Mouse (Mus musculus): ENCODE data around the gene Aff3. TPM values are rescaled to one million over a fixed set of nuclear protein-coding genes. Genes with fewer than 3 reads are reported as not detected.

The Aff3 gene
- polyA plus RNA-seq, 1 experiment from 2014 or later: 33.1 TPM

- Histone ChIP-seq H3K9me3 (replicated peaks) (no peaks in the 10 kb centered on the region), H3K36me3 (no peaks in the 10 kb centered on the region), H3K4me1 (no peaks in the 10 kb centered on the region), H3K4me3 (replicated peaks) (no peak overlapping the region), H3K27me3 (replicated peaks) (no peaks in the 10 kb centered on the region), H3K9ac (replicated peaks) (no peak overlapping the region), H3K27ac (replicated peaks) (no peak overlapping the region), H3K4me2 (no peak overlapping the region)
- 91% methylated on average over 5 of the region's 5 CpGs for WGBS
- ATAC-seq (ENCODE audit: low FRiP score): no peak
These were observed 514.7 kb downstream of the Aff3 start for GRCm38 (mm10) chr1:38150086-38150485.

GRCm38 (mm10) chr1:38146008-38146407 is 518.7 kb downstream of the Aff3 start:
- no peaks in the 10 kb centered on the region for H3K36me3 ChIP-seq
- H3K4me1 ChIP-seq: no peaks in the 10 kb centered on the region
- WGBS: 91% methylated on average over 4 of the region's 4 CpGs
- H3K27ac ChIP-seq (replicated peaks): no peak overlapping the region
- no peaks in the 10 kb centered on the region for H3K9me3 ChIP-seq (replicated peaks)
- no peak for ATAC-seq (ENCODE audit: low FRiP score)
- no peak overlapping the region for H3K4me3 ChIP-seq (replicated peaks)
- H3K9ac ChIP-seq (replicated peaks): no peak overlapping the region
- H3K4me2 ChIP-seq: no peak overlapping the region
- no peaks in the 10 kb centered on the region for H3K27me3 ChIP-seq (replicated peaks)

GRCm38 (mm10) chr1:38141371-38141770 is 523.4 kb downstream of the Aff3 start:
- 83% methylated on average over 1 of the region's 1 CpGs for WGBS
- Histone ChIP-seq H3K4me3 (replicated peaks) (no peak overlapping the region), H3K4me2 (no peak overlapping the region), H3K9me3 (replicated peaks) (no peaks in the 10 kb centered on the region), H3K9ac (replicated peaks) (no peak overlapping the region), H3K27ac (replicated peaks) (no peak overlapping the region), H3K27me3 (replicated peaks) (no peaks in the 10 kb centered on the region), H3K4me1 (no peaks in the 10 kb centered on the region), H3K36me3 (no peaks in the 10 kb centered on the region)
- no peak for ATAC-seq (ENCODE audit: low FRiP score)

GRCm38 (mm10) chr1:38140911-38141310 is 523.8 kb downstream of the Aff3 start:
- no peak overlapping the region for H3K27ac ChIP-seq (replicated peaks)
- ATAC-seq (ENCODE audit: low FRiP score): no peak
- H3K9ac ChIP-seq (replicated peaks): no peak overlapping the region
- H3K4me2 ChIP-seq: no peak overlapping the region
- H3K36me3 ChIP-seq: no peaks in the 10 kb centered on the region
- 84% methylated on average over 2 of the region's 2 CpGs for WGBS
- H3K4me1 ChIP-seq: no peaks in the 10 kb centered on the region
- no peaks in the 10 kb centered on the region for H3K27me3 ChIP-seq (replicated peaks)
- no peak overlapping the region for H3K4me3 ChIP-seq (replicated peaks)
- H3K9me3 ChIP-seq (replicated peaks): no peaks in the 10 kb centered on the region

- H3K27ac ChIP-seq (replicated peaks): no peak overlapping the region
- WGBS: 92% methylated on average over 2 of the region's 2 CpGs
- no peak for ATAC-seq (ENCODE audit: low FRiP score)
These were observed 525.4 kb downstream of the Aff3 start for GRCm38 (mm10) chr1:38139396-38139795.

GRCm38 (mm10) chr1:38132942-38133341 is 531.8 kb downstream of the Aff3 start:
- H3K4me2 ChIP-seq: no peak overlapping the region
- WGBS: 74% methylated on average over 6 of the region's 6 CpGs
- no peak for ATAC-seq (ENCODE audit: low FRiP score)
- no peak overlapping the region for H3K4me3 ChIP-seq (replicated peaks)
- H3K36me3 ChIP-seq: no peaks in the 10 kb centered on the region
- no peak overlapping the region for H3K27ac ChIP-seq (replicated peaks)
- H3K9ac ChIP-seq (replicated peaks): no peak overlapping the region
- no peaks in the 10 kb centered on the region for H3K9me3 ChIP-seq (replicated peaks)
- peaks cover 16% of the 10 kb centered on the region for H3K4me1 ChIP-seq
- H3K27me3 ChIP-seq (replicated peaks): no peaks in the 10 kb centered on the region

More at GRCm38 (mm10) chr1:38139396-38139795, 525.4 kb downstream of the Aff3 start:
- no peaks in the 10 kb centered on the region for H3K27me3 ChIP-seq (replicated peaks)
- no peaks in the 10 kb centered on the region for H3K4me1 ChIP-seq
- H3K4me3 ChIP-seq (replicated peaks): no peak overlapping the region
- H3K36me3 ChIP-seq: no peaks in the 10 kb centered on the region
- H3K9ac ChIP-seq (replicated peaks): no peak overlapping the region
- H3K9me3 ChIP-seq (replicated peaks): no peaks in the 10 kb centered on the region
- H3K4me2 ChIP-seq: no peak overlapping the region

- ATAC-seq (ENCODE audit: low FRiP score): no peak
- H3K27ac ChIP-seq (replicated peaks): peak overlapping the region; percentile 94; the same call in 1 of the 2 replicates
- H3K4me3 ChIP-seq (replicated peaks): no peak overlapping the region
- 54% methylated on average over 10 of the region's 10 CpGs for WGBS
- H3K4me2 ChIP-seq: peak overlapping the region; percentile 76; the same call in 1 of the 2 replicates
- H3K4me1 ChIP-seq: peaks cover 28% of the 10 kb centered on the region
- H3K9me3 ChIP-seq (replicated peaks): no peaks in the 10 kb centered on the region
- no peak overlapping the region for H3K9ac ChIP-seq (replicated peaks)
- H3K27me3 ChIP-seq (replicated peaks): no peaks in the 10 kb centered on the region
- no peaks in the 10 kb centered on the region for H3K36me3 ChIP-seq
These were observed 533.9 kb downstream of the Aff3 start for GRCm38 (mm10) chr1:38130715-38131483.

GRCm38 (mm10) chr1:38129501-38130267 is 535.1 kb downstream of the Aff3 start, which contains the start of gene Rev1:
Rev1 (minus strand) TSS chr1:38129801.
- H3K9me3 ChIP-seq (replicated peaks): no peaks in the 10 kb centered on the region
- peak within 1 kb of the TSS; percentile 85 for H3K9ac ChIP-seq (replicated peaks)
- no peaks in the 10 kb centered on the region for H3K36me3 ChIP-seq
- H3K27me3 ChIP-seq (replicated peaks): no peaks in the 10 kb centered on the region
- H3K4me2 ChIP-seq: peak within 1 kb of the TSS; percentile 76
- WGBS: under 1% methylated on average over 79 of the region's 122 CpGs
- peaks cover 28% of the 10 kb centered on the region for H3K4me1 ChIP-seq
- H3K27ac ChIP-seq (replicated peaks): peak within 1 kb of the TSS; percentile 94
- ATAC-seq (ENCODE audit: low FRiP score): peak; percentile 94
- H3K4me3 ChIP-seq (replicated peaks): peak within 1 kb of the TSS; percentile 80

GRCm38 (mm10) chr1:38128919-38129436 is 535.8 kb downstream of the Aff3 start:
- under 1% methylated on average over 57 of the region's 68 CpGs for WGBS
- Histone ChIP-seq H3K4me2 (peak overlapping the region; percentile 76), H3K36me3 (no peaks in the 10 kb centered on the region), H3K4me3 (replicated peaks) (peak overlapping the region; percentile 80), H3K4me1 (peaks cover 31% of the 10 kb centered on the region), H3K27me3 (replicated peaks) (no peaks in the 10 kb centered on the region), H3K27ac (replicated peaks) (peak overlapping the region; percentile 94), H3K9ac (replicated peaks) (peak overlapping the region; percentile 85), H3K9me3 (replicated peaks) (no peaks in the 10 kb centered on the region)
- ATAC-seq (ENCODE audit: low FRiP score): no peak
